Mouse (Mus musculus): ENCODE measurements around the gene Efhd2. TPM values are rescaled to one million over a fixed set of nuclear protein-coding genes. Genes with fewer than 3 reads are reported as not detected.

Gene Efhd2
- polyA plus RNA-seq, 1 experiment from 2014 or later: 44.0 TPM

DNA sequence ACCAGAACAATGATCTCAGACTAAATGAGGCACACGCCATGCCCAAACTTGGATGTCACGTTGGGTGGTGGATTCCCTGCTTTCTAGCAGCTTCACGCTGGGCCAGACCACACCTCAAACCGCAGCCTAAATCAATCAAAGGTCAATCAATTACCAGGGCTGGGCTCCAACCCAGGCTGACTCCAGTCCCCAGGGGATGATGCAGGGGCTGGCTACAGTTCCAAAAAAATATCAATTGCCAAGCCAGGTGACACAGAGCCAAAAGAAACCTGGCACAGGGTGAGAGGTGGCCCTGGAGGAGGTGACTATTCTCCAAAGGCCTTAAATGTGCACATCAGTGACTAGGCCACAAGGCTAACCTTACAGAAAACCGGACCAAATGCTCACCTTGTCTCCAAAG lies 9.1 kb downstream of the Efhd2 start:
- no peak for DNase-seq (ENCODE audit: low spot score)
- no peaks in the 10 kb centered on the region for H3K9me3 ChIP-seq (replicated peaks; ENCODE audit: control insufficient read depth, low read length)
- H3K4me2 ChIP-seq (ENCODE audit: low read length): no peak overlapping the region
- peaks cover 25% of the 10 kb centered on the region for H3K4me1 ChIP-seq (ENCODE audit: control insufficient read depth, insufficient read depth, low read length)
- 87% methylated on average over 5 of the region's 5 CpGs for WGBS
- H3K36me3 ChIP-seq (ENCODE audit: control insufficient read depth, insufficient read depth, low read length): peaks cover 18% of the 10 kb centered on the region; the same call in 1 of the 2 replicates
- H3K27me3 ChIP-seq (replicated peaks; ENCODE audit: control insufficient read depth, insufficient read depth, low read length): no peaks in the 10 kb centered on the region
- no peak overlapping the region for H3K9ac ChIP-seq (ENCODE audit: low read length)
- no peak overlapping the region for H3K4me3 ChIP-seq (ENCODE audit: low read depth, low read length)
- no peak for ATAC-seq
- H3K27ac ChIP-seq (ENCODE audit: low read depth, low read length): no peak overlapping the region

DNA sequence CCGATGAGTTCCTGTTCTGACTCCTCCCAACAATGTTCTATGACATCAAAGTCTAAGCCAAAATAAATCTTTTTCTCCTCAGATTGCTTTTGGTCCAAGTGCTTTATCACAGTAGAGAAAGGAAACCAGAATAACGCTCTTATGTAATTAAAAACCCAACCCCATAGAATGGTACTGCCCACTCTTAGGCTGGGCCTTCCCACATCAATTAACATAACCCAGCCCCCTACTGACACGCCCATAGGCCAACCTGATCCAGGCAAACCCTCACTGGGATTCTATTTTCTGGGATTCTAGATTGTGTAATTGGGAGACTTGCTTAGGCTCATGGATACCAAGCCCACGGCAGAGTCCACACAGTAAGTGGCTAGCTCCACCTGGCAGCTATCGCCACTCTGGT lies 9.7 kb downstream of the Efhd2 start:
- Histone ChIP-seq H3K27ac (ENCODE audit: low read depth, low read length) (no peak overlapping the region), H3K36me3 (ENCODE audit: control insufficient read depth, insufficient read depth, low read length) (peaks cover 24% of the 10 kb centered on the region; the same call in 1 of the 2 replicates), H3K9me3 (replicated peaks; ENCODE audit: control insufficient read depth, low read length) (no peaks in the 10 kb centered on the region), H3K4me3 (ENCODE audit: low read depth, low read length) (no peak overlapping the region), H3K9ac (ENCODE audit: low read length) (no peak overlapping the region), H3K27me3 (replicated peaks; ENCODE audit: control insufficient read depth, insufficient read depth, low read length) (no peaks in the 10 kb centered on the region), H3K4me1 (ENCODE audit: control insufficient read depth, insufficient read depth, low read length) (peaks cover 20% of the 10 kb centered on the region), H3K4me2 (ENCODE audit: low read length) (no peak overlapping the region)
- WGBS: 88% methylated on average over 5 of the region's 5 CpGs
- ATAC-seq (no peak), DNase-seq (ENCODE audit: low spot score) (no peak)

DNA sequence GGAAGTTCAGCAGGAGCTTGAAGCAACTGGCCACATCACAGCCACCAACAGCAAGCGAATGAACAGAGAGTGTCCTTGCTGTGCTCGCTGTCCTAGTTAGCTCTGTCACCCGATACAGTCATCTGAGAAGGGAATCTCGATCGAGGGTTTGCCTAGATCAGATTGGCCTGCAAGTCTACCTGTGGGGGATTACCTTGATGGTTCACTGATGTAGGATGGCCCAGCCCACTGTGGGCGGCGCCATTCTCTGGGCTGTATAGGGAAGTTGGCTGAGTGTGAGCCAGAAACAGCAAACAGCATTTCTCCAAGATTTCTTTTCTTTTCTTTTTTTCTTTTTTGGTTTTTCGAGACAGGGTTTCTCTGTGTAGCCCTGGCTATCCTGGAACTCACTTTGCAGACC lies 10.2 kb downstream of the Efhd2 start:
- ATAC-seq (no peak), DNase-seq (ENCODE audit: low spot score) (no peak)
- H3K9me3 ChIP-seq (replicated peaks; ENCODE audit: control insufficient read depth, low read length): no peaks in the 10 kb centered on the region
- WGBS: 93% methylated on average over 8 of the region's 8 CpGs
- no peak overlapping the region for H3K4me3 ChIP-seq (ENCODE audit: low read depth, low read length)
- H3K4me2 ChIP-seq (ENCODE audit: low read length): no peak overlapping the region
- H3K27me3 ChIP-seq (replicated peaks; ENCODE audit: control insufficient read depth, insufficient read depth, low read length): no peaks in the 10 kb centered on the region
- peaks cover 29% of the 10 kb centered on the region for H3K36me3 ChIP-seq (ENCODE audit: control insufficient read depth, insufficient read depth, low read length)
- H3K4me1 ChIP-seq (ENCODE audit: control insufficient read depth, insufficient read depth, low read length): peaks cover 19% of the 10 kb centered on the region
- H3K9ac ChIP-seq (ENCODE audit: low read length): no peak overlapping the region
- no peak overlapping the region for H3K27ac ChIP-seq (ENCODE audit: low read depth, low read length)

DNA sequence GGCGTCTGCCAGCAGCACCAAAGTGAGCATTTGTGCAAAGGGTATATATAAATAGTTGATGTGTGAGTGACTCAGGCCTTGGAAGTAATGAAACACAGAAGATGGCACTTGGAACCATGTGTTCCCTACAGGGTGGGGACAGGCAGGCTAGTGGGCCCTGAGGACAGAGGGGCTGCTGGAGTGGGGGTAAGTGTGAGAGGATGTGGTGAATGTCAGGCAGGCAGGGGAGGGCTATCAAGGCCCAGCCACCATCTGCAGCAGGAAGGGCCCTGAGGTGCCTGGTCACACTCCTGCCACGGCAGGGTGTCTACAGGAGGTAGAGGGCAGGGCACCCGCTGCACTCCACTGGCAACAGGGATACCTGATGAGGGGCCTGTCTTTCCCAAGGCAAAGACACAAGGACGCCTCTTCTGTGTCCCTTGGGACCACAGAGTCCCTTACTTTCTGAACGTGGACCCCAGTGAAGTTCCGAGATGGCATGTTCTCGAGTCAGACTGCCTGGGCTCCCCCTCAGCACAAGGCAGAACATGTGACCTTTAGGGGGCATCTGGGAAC lies 10.9 kb downstream of the Efhd2 start:
- Histone ChIP-seq H3K9ac (ENCODE audit: low read length) (no peak overlapping the region), H3K4me3 (ENCODE audit: low read depth, low read length) (no peak overlapping the region), H3K36me3 (ENCODE audit: control insufficient read depth, insufficient read depth, low read length) (peaks cover 35% of the 10 kb centered on the region), H3K27ac (ENCODE audit: low read depth, low read length) (no peak overlapping the region), H3K9me3 (replicated peaks; ENCODE audit: control insufficient read depth, low read length) (no peaks in the 10 kb centered on the region), H3K4me2 (ENCODE audit: low read length) (no peak overlapping the region), H3K4me1 (ENCODE audit: control insufficient read depth, insufficient read depth, low read length) (peaks cover 19% of the 10 kb centered on the region), H3K27me3 (replicated peaks; ENCODE audit: control insufficient read depth, insufficient read depth, low read length) (no peaks in the 10 kb centered on the region)
- WGBS: 93% methylated on average over 7 of the region's 7 CpGs
- DNase-seq (ENCODE audit: low spot score) (no peak), ATAC-seq (no peak)

DNA sequence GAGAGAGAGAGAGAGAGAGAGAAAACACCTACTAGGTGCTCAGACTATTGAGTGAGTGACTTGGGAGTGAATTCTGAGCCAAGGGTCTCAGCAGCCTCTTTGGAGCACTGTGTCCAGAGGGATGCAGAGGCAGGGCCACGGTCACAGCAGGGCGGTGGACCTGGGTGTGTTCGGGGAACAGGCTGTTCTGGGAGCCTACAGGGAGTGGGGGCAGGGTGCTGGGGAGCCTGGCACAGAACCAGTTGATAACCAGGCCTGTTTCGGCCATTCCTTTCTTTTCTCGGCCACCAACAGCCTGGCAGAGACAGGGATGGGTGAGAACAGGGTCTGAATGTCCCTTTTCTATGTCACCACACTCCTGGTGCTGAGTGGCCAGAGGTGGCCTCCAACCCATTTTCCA lies 11.9 kb downstream of the Efhd2 start:
- Histone ChIP-seq H3K27me3 (replicated peaks; ENCODE audit: control insufficient read depth, insufficient read depth, low read length) (no peaks in the 10 kb centered on the region), H3K4me1 (ENCODE audit: control insufficient read depth, insufficient read depth, low read length) (peaks cover 12% of the 10 kb centered on the region), H3K36me3 (ENCODE audit: control insufficient read depth, insufficient read depth, low read length) (peaks cover 36% of the 10 kb centered on the region), H3K9me3 (replicated peaks; ENCODE audit: control insufficient read depth, low read length) (no peaks in the 10 kb centered on the region), H3K4me2 (ENCODE audit: low read length) (no peak overlapping the region), H3K4me3 (ENCODE audit: low read depth, low read length) (no peak overlapping the region), H3K27ac (ENCODE audit: low read depth, low read length) (no peak overlapping the region), H3K9ac (ENCODE audit: low read length) (no peak overlapping the region)
- no peak for DNase-seq (ENCODE audit: low spot score)
- ATAC-seq: no peak
- WGBS: 78% methylated on average over 5 of the region's 5 CpGs

DNA sequence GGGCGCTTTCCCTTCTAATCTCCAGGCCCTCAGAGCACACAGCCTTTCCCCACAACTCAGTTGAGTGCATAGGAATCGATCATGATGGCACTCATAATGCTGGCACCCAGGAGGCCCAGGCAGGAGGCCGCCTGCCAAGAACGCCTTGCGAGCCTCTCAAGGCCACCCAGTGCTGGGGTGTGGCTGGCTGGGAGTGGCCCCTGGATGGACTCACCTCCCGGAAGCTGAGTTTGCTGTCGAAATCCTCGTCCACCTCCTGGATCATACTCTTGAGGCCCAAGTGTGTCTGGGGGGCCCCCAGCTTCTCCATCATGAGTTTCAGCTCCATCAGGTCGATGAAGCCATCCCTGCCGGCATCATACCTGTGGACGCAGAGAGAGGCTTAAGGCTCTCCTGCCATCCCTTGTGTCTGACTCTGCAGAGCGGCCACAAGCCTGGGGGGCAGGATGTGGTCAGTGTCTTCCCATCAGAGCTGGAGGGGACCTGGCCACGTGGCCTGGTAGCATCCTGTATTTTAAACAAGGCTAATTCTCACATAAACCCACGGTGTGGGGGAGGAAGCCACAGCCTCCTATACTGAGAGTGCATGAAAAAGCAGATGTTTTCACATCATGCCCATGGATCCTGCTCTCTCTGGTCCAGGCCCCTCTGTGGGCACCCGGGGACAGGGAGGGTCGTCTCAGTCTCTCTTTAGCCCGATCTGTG lies 13.0 kb downstream of the Efhd2 start:
- ATAC-seq (no peak), DNase-seq (ENCODE audit: low spot score) (no peak)
- no peak overlapping the region for H3K4me2 ChIP-seq (ENCODE audit: low read length)
- H3K9me3 ChIP-seq (replicated peaks; ENCODE audit: control insufficient read depth, low read length): no peaks in the 10 kb centered on the region
- no peak overlapping the region for H3K9ac ChIP-seq (ENCODE audit: low read length)
- 92% methylated on average over 17 of the region's 17 CpGs for WGBS
- no peak overlapping the region for H3K4me3 ChIP-seq (ENCODE audit: low read depth, low read length)
- no peak overlapping the region for H3K27ac ChIP-seq (ENCODE audit: low read depth, low read length)
- peaks cover 36% of the 10 kb centered on the region for H3K36me3 ChIP-seq (ENCODE audit: control insufficient read depth, insufficient read depth, low read length)
- peaks cover 1% of the 10 kb centered on the region for H3K4me1 ChIP-seq (ENCODE audit: control insufficient read depth, insufficient read depth, low read length)
- H3K27me3 ChIP-seq (replicated peaks; ENCODE audit: control insufficient read depth, insufficient read depth, low read length): no peaks in the 10 kb centered on the region

DNA sequence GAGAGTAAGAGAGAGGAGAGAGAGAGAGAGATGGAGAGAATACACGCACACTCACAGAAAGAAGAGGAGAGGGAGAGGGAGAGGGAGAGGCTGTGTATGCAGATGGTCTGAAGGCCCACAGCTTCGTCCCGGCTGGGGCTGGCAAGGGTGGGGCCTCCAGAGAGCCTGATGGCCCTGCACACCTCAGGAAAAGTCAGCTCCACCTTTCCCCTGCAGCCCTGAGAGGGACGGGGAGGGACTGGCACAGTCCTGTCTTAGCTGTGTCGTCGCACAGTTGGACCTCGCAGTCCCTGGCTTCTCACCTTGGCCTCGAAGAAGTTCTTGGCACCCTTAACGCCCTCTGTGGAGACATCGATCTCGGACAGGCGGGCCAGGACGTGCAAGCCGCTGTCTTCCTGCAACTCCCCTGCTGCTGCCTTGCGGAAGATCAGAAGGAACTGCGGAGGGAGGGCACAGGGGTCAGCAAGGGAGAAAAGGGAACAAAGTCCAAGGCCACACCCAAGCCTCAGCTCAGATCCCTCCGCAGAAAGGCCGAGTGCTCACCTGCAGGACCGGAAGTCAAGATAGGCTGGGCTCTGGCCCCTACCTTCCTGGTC lies 14.4 kb downstream of the Efhd2 start:
- no peak overlapping the region for H3K27ac ChIP-seq (ENCODE audit: low read depth, low read length)
- WGBS: 74% methylated on average over 19 of the region's 19 CpGs
- H3K9ac ChIP-seq (ENCODE audit: low read length): no peak overlapping the region
- no peaks in the 10 kb centered on the region for H3K27me3 ChIP-seq (replicated peaks; ENCODE audit: control insufficient read depth, insufficient read depth, low read length)
- ATAC-seq: no peak
- peaks cover 32% of the 10 kb centered on the region for H3K36me3 ChIP-seq (ENCODE audit: control insufficient read depth, insufficient read depth, low read length)
- no peaks in the 10 kb centered on the region for H3K4me1 ChIP-seq (ENCODE audit: control insufficient read depth, insufficient read depth, low read length)
- no peaks in the 10 kb centered on the region for H3K9me3 ChIP-seq (replicated peaks; ENCODE audit: control insufficient read depth, low read length)
- DNase-seq (ENCODE audit: low spot score): no peak
- no peak overlapping the region for H3K4me2 ChIP-seq (ENCODE audit: low read length)
- H3K4me3 ChIP-seq (ENCODE audit: low read depth, low read length): no peak overlapping the region

DNA sequence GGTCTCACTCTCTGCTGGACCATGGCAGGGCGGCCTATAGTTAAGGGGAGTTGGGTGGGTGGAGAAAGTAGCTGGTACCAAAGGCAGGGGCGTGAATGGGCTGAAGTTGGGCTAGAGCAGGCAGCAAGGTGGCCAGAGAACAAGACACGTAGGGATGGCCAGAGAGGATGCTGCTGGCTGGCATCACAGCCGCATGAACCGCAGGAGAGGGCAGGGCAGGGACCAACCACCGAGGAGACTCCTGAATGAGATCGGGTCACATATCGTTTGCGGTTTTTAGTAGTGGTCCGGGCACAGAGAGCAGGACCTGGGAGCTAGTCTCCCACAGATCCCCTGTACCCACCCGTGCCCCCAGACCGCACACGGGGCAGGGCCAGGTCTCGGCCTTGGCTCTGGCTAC lies 15.4 kb downstream of the Efhd2 start:
- H3K27me3 ChIP-seq (replicated peaks; ENCODE audit: control insufficient read depth, insufficient read depth, low read length): no peaks in the 10 kb centered on the region
- H3K9me3 ChIP-seq (replicated peaks; ENCODE audit: control insufficient read depth, low read length): no peaks in the 10 kb centered on the region
- H3K9ac ChIP-seq (ENCODE audit: low read length): no peak overlapping the region
- H3K4me2 ChIP-seq (ENCODE audit: low read length): no peak overlapping the region
- H3K4me3 ChIP-seq (ENCODE audit: low read depth, low read length): no peak overlapping the region
- peaks cover 30% of the 10 kb centered on the region for H3K36me3 ChIP-seq (ENCODE audit: control insufficient read depth, insufficient read depth, low read length)
- DNase-seq (ENCODE audit: low spot score) (no peak), ATAC-seq (no peak)
- no peaks in the 10 kb centered on the region for H3K4me1 ChIP-seq (ENCODE audit: control insufficient read depth, insufficient read depth, low read length)
- 90% methylated on average over 14 of the region's 14 CpGs for WGBS
- H3K27ac ChIP-seq (ENCODE audit: low read depth, low read length): no peak overlapping the region

DNA sequence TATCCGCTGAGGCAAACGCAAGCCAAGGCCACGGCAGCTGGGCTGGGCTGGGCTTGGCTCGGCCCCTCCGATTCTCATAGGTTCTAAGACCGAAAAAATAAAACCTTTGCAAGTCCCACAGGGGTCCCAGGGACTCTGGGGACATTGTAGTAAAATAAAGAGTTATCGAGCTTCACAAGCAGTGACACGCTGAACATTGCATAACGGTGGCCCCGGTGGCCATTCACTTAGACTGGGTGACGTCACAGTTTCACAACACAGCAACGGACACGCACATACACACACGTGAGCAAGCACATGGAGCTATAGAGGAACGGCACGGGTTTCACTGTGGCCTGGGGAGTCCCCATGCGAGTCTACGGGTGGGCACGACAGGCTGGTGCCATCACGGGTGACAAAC lies 16.2 kb downstream of the Efhd2 start:
- Histone ChIP-seq H3K9me3 (replicated peaks; ENCODE audit: control insufficient read depth, low read length) (no peaks in the 10 kb centered on the region), H3K4me1 (ENCODE audit: control insufficient read depth, insufficient read depth, low read length) (no peaks in the 10 kb centered on the region), H3K4me3 (ENCODE audit: low read depth, low read length) (no peak overlapping the region), H3K27me3 (replicated peaks; ENCODE audit: control insufficient read depth, insufficient read depth, low read length) (no peaks in the 10 kb centered on the region), H3K9ac (ENCODE audit: low read length) (no peak overlapping the region), H3K27ac (ENCODE audit: low read depth, low read length) (no peak overlapping the region), H3K4me2 (ENCODE audit: low read length) (no peak overlapping the region), H3K36me3 (ENCODE audit: control insufficient read depth, insufficient read depth, low read length) (peaks cover 30% of the 10 kb centered on the region)
- 90% methylated on average over 20 of the region's 20 CpGs for WGBS
- DNase-seq (ENCODE audit: low spot score) (no peak), ATAC-seq (no peak)

Measured in forebrain, embryonic 14.5 days (tissue).